Mouse (Mus musculus) frontal cortex, adult 2 months (tissue): ENCODE data around the gene Ackr1. TPM values are rescaled to one million over a fixed set of nuclear protein-coding genes. Genes with fewer than 3 reads are reported as not detected.
"Not testable (repeated sequence)": the region's sequence is repeated elsewhere in the genome, so short reads cannot be mapped to it uniquely, and the experiment has no call there.

Experiments used
- DNase-seq, 2 experiments: peaks; one replicate each; pipeline ENCODE4 v3.0.0; 2022; ENCODE audit warnings: low spot score in 1 of 2; ENCODE audit errors: extremely low spot score in 1 of 2
- polyA plus RNA-seq: library from polyadenylated mRNA; depleted of rRNA; stranded (reverse); fragments of >200 nt; gene quantifications from 2 replicates; pipeline ENCODE4 v1.2.3, GENCODE M21; 2012; rRNA removed

Ackr1 gene
- polyA plus RNA-seq, 1 experiment, result 115 TPM

DNA sequence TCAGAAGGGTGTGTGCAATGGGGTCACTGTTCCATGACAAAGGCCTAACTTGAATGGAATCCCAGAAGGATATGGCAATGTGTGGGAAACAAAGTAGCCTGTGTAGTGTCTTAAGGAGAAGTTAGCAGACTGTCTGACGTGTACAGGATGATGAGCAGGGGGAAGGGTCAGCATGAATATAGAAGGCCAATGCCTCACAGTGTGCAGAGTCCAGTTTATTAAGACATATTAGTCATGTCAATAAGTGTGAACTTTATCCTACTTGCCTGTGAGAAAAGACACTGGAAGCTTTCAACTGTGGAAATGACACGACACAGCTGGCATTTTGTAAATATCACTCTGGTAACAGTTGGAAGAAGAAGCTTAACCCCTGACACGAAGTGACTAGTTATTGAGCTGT, 30.8 kb downstream of the Ackr1 start:
- DNase-seq, result not testable (repeated sequence)

Other genes starting within 250 kb of the Ackr1 start
- not detected in 2 replicates for gene Olfr1408, start 196.4 kb downstream of the Ackr1 start, polyA plus RNA-seq
- not detected in 2 replicates for gene Olfr1406, start 143.1 kb downstream of the Ackr1 start, polyA plus RNA-seq
- gene Olfr218, start 135.9 kb downstream of the Ackr1 start, polyA plus RNA-seq, result not detected in 2 replicates
- gene Olfr1404, start 121.4 kb downstream of the Ackr1 start, polyA plus RNA-seq, result not detected in 2 replicates
- gene Fcer1a, start 106.5 kb downstream of the Ackr1 start, polyA plus RNA-seq, result 0.11 TPM in 1 of 2 replicates, not detected in the other
- gene Olfr418, start 67.7 kb downstream of the Ackr1 start, polyA plus RNA-seq, result 0.04 TPM in 1 of 2 replicates, not detected in the other
- gene Mptx2, start 56.0 kb downstream of the Ackr1 start, polyA plus RNA-seq, result 0.19 TPM in 1 of 2 replicates, not detected in the other
- 2.3 and 3.4 TPM in 2 replicates for gene Aim2, start 17.1 kb upstream of the Ackr1 start, polyA plus RNA-seq
- 360 and 371 TPM in 2 replicates for gene Cadm3, start 33.9 kb upstream of the Ackr1 start, polyA plus RNA-seq
- 0.12 and 0.13 TPM in 2 replicates for gene Ifi206, start 157.3 kb upstream of the Ackr1 start, polyA plus RNA-seq
- gene Ifi214, start 202.2 kb upstream of the Ackr1 start, polyA plus RNA-seq, result 0.06 TPM in 1 of 2 replicates, not detected in the other